Mouse (Mus musculus): Measurements from ENCODE around the gene Fam89a. TPM values are rescaled to one million over a fixed set of nuclear protein-coding genes. Genes with fewer than 3 reads are reported as not detected.

Gene Fam89a
- total RNA-seq, 1 experiment from 2014 or later, result 0.24 TPM

GRCm38 (mm10) chr8:124754101-124754791 lies 2.6 kb upstream of the Fam89a start:
- no peak for DNase-seq

DNA sequence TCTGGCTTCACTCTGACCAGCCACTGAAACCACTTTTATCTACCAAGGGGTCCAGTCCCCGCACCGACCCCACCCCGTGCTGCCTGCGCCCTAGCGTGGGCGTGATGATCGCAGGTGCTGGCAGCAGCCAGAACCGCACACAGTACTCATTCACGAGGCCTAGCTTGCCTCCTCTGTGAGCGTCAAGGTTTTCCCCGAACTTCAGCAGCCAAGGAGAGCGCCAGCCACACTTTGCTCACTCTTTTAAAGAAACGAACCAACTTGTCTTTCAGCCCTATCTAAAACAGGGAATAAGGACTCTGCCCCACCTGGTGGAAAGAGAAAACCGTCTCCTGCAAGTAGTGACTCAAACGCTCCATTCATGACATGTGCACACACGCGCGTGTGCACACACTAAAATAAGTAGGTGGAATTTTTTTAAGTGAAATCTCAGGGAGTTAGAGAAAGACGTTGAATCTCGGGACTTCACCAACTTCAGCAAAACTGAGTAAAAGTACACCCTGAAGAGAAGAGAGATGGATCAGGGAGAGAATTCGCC lies 762 bp upstream of the Fam89a start:
- DNase-seq, result no peak

GRCm38 (mm10) chr8:124751191-124751590 lies 441 bp downstream of the Fam89a start:
- no peak for DNase-seq

DNA sequence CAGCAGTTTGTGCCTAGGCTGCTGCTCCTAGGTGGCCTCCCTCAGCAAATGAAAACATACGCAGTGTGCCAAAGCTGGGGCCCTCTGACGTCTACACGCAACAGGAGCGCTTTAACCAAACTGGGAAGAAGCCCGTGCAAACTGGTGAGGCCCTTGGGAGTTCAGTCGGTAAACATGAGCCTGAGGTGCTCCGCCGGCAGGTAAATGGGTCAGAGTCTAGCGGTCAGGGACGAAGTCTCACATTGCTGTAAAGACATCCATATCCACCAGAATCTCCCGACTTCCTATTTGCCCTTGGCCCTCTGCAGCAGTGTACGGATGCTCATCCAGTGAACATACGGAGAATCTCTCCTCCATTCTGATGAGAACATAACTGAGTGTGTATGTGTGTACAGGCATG lies 5.0 kb downstream of the Fam89a start:
- no peak for DNase-seq

DNA sequence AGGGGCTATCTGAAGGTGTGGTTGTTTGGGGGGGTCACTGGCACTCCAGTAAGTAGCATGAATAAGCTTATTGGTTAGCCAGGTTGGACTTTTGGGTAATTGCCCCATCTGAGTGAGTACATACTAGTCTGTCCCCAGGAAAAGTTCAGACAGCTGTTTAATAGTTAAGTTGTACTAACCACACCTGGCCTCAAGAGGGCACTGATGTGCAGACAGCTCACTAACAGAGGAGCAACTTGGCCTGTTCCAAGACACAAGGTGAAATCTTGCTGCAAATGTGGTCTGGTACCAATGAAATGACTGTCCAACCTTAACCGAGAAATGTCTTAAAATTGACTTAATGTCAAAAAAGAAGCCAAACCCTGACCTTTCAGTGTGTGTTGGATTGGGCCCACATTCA lies 12.4 kb downstream of the Fam89a start:
- no peak for DNase-seq

GRCm38 (mm10) chr8:124735371-124735911 lies 16.2 kb downstream of the Fam89a start:
- DNase-seq, result no peak

DNA sequence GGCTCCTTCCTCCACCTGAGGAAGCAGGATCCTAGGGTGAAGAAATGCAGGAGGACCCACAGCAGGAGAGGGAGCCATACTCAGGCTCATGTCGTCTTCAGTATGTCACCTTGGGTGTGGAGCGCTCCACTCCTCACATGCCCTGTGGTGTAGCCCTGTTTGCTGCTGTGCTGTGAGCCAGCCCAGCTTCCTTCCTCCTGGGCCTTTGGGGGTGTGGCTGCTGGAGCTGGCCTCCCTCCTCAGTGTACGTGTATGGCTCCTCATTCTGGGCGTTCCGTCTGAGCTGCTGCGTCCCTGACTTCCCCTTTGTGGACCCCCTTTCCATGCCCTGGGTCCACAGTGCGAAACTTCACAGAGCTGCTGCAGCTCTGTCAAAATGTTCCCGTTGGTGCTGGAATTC lies 18.8 kb downstream of the Fam89a start:
- DNase-seq, result no peak

DNA sequence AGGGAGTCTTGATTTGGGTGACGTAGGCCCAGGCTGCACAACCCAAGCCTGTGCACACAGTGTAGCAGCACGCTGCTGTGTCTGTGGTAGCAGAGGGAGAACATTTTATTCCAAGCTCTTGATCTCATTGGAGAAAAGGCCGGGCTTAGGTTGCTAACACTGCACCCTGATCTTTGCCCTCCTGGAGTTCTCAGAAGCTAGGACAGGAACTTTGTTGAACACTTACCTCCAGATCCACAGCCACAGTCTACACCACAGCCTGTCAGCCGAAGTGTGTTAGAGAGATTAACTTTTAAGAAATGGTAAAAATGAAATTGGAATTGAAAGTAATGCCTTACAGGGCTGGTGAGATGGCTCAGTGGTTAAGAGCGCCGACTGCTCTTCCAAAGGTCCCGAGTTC lies 27.3 kb downstream of the Fam89a start:
- DNase-seq, result no peak

GRCm38 (mm10) chr8:124721862-124722515 lies 29.6 kb downstream of the Fam89a start, which contains the start of the genes Ttc13 and Arv1:
Ttc13 (minus strand) TSS chr8:124721983.
Arv1 (plus strand) TSS chr8:124722139.
- peak; percentile 94 for DNase-seq

- no peak for DNase-seq
Measured at GRCm38 (mm10) chr8:124720938-124721861, 30.4 kb downstream of the Fam89a start.

- DNase-seq, result no peak
Measured at GRCm38 (mm10) chr8:124720133-124720532, 31.5 kb downstream of the Fam89a start.

DNA sequence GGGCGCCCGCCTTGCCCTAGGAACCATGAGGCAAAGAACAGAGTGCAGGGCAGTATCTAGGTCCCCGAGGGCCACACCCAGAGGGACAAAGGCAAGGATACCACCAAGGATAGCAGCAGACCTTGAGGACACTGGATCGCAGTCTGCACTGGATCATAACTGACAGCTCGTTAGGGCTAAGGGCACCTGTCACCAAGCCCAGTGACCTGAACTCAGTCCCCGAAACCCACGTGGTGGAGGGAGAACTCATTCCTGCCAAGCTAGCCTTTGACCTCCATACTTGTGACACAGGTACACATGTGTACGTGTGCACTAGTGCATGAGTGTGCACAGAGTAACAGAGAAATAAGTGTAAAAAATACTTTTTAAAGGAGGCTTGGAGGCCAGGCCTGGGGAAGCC lies 35.9 kb downstream of the Fam89a start:
- DNase-seq, result no peak

GRCm38 (mm10) chr8:124713207-124713606 lies 38.4 kb downstream of the Fam89a start:
- no peak for DNase-seq

DNA sequence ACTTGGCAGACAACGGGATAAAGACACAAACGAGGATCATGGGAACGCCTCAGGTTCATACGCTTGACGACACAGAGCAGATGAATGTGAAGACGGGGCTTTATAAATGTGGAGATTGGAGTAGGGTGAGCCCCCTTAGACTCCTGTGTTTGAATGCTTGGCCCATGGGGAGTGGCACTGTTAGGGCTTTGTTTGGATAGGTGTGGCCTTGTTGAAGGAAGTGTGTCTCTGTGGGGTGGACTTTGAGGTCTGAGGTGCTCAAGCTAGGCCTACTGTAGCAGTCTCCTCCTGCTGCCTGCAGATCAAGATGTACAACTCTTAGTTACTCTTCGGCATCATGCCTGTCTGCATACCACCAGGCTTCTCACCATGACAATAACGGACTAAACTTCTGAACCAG lies 45.8 kb downstream of the Fam89a start:
- no peak for DNase-seq

DNA sequence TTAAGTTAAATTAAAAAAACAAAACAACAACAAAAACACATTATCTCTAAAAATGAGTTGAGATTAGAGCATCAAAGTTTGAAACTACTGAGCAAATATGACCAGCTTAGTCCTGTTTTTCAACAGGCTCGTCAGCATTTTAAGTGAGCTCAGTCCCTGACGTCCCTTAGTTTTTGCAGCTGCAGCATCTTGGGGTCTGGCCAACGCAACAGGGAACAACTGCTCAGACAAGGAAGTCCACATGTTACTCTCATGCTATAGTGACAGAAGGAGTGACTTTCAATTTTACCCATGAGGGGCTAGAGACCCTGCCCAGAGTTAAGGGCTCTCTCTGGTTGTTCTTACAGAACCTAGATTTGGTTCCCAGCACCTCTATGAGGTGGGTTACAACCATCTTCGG lies 47.3 kb downstream of the Fam89a start:
- DNase-seq, result no peak

GRCm38 (mm10) chr8:124703526-124703925 lies 48.1 kb downstream of the Fam89a start:
- DNase-seq, result no peak

GRCm38 (mm10) chr8:124702183-124702582 lies 49.4 kb downstream of the Fam89a start:
- no peak for DNase-seq

- DNase-seq, result no peak
Measured at GRCm38 (mm10) chr8:124701023-124701422, 50.6 kb downstream of the Fam89a start.

GRCm38 (mm10) chr8:124700271-124700670 lies 51.4 kb downstream of the Fam89a start:
- DNase-seq, result no peak

DNA sequence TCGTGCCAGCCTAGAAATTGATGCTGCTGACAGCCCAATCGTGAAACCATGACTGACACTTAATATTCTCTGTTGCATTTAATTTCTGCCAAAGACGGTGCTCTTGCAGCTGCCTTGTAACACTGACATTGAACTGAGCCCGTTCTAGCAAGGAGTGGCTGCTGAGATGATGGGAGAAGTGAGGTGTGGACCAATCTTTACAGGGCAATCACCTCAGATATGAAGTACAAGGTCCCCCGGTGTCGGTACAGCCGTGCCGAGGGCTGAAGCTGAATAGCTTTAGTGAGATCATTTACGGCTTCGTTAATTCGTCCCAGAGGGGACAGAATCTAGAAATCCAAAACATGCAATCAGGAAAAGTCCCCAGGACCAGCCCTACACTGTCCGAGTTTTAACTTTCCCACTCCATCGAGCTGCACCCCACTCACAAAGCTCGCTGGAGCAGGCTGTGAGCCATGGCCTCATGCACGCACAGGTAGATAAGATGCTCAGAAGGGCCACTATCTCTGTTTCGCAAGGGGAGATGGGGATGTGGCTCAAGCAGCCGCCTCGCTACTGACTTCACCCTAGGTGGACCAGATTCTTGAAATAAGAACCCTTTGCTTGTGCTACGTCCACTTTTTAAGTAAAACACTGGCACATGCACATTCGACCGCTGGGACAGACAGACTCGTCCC lies 56.1 kb downstream of the Fam89a start:
- DNase-seq, result no peak

- DNase-seq, result no peak
Measured at GRCm38 (mm10) chr8:124691706-124692105, 59.9 kb downstream of the Fam89a start.
